Mouse (Mus musculus) kidney, postnatal 14 days (tissue): ENCODE data around the gene Slc2a1.

Source experiments
- DNase-seq: peaks from one replicate; pipeline ENCODE4 v3.0.0; 2022; ENCODE audit warnings: mixed read lengths

The Slc2a1 gene

DNA sequence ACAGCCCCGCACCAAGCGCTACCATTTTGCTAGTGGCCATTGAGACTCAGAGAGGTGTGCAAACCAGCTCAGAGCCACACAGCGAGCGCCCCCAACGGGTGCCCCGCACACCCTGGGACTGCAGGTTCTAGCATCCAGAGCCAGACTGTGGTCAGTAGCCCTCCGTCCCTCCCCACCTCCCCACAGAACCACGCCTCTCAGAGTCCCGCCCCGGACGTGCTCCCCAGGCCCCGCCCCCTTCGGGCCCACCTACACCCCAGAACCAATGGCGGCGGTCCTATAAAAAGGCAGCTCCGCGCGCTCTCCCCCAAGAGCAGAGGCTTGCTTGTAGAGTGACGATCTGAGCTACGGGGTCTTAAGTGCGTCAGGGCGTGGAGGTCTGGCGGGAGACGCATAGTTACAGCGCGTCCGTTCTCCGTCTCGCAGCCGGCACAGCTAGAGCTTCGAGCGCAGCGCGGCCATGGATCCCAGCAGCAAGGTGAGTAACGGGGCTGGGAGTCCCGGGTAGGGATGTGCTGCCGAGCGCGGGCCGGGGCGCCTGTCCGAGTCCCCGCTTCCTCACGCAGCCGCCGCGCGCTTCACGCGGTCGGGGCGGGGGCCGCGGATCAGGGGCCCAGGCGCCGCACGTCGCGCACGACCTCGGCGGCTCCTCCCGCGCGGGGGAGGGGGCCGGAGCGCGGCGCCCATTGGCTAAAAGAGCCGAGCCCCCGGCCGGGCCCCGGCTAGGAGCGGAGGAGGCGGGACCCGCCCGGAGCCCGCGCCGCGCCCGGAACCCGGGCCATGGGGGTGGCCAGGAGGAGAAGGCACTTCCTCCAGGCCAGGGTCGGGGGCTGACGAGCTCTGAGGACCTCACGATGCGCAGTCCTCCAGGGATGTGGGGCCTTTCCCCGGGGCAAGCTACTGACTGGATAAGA is at the start of gene Slc2a1:
Gene Slc2a1 (plus strand): TSS at position 217 of the 914 bp plus-strand sequence.
- DNase-seq = peak; percentile 96

DNA sequence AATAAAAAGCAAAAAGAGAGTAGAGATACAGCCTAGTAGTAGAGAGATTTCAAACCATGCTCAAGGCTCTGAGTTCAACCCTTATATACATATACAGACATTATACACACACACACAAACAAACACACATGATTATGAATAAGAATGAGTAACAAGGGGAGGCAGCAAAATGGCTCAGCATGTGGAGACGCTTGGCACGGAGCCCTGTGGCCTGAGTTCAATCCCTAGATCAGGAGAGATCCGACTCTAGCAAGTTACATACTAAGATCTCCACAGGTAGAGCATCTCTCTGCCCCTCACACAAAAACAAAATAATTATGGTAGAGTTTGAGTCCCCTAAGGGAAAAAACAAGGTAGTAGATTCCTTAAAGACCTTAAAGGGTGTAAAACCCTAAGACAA is 41.7 kb upstream of the Slc2a1 start:
- no peak for DNase-seq

DNA sequence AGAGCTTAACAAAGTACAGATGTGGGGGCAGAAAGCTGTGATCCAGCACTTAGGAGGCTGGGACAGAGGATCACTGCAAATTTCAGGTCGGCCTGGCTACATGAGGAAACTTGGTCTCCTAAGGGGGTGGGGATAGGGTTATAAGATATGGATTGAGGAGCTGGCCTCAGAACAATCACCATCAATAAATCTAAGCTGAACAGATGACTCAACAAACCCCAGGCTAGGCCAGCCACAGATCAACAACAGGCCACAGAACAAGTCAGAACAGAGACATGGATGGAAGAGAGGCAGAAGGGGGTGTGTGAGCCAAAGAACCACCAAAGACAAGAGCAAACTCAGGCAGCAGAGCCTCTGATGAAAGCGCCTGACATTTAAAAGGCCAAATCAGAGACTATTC is 41.3 kb upstream of the Slc2a1 start:
- DNase-seq = no peak

DNA sequence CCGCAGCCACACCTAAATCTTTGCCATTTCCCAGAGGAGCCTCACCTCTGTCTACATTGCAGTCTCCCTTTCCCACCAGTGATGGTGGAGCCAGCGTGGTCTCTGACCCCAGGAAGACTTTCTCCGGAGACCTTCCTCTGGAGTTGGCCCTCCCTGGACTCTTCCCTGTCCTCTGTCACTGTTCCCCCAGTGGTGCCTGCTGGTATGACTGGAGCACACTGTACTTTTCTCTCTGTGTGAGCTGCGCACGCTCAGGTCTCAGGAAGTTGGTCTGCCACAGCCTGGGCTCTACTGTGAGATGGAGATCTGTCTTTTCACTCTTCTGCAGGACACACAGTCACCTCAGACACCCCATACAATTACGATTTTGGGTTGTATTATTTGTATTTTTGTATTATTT is 39.6 kb upstream of the Slc2a1 start:
- DNase-seq = no peak

DNA sequence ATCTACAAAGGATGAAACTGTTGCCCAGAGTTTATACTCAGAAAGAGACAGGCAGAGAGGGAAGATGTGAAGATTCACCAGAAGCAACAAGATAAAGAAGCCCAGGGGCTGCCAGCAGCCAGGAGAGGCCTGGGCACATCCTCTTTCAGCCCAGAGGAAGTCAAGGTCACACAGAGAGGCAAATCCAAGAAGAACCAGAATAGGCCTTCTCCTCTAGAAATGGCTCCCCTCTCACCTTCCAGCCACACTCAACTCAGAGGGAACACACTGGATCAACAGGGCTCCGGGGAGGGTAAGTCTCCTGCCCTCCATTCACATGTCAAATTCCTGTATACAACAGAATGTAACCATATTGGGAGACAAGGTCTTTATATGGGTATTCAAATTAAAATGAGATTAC is 38.3 kb upstream of the Slc2a1 start:
- no peak for DNase-seq

DNA sequence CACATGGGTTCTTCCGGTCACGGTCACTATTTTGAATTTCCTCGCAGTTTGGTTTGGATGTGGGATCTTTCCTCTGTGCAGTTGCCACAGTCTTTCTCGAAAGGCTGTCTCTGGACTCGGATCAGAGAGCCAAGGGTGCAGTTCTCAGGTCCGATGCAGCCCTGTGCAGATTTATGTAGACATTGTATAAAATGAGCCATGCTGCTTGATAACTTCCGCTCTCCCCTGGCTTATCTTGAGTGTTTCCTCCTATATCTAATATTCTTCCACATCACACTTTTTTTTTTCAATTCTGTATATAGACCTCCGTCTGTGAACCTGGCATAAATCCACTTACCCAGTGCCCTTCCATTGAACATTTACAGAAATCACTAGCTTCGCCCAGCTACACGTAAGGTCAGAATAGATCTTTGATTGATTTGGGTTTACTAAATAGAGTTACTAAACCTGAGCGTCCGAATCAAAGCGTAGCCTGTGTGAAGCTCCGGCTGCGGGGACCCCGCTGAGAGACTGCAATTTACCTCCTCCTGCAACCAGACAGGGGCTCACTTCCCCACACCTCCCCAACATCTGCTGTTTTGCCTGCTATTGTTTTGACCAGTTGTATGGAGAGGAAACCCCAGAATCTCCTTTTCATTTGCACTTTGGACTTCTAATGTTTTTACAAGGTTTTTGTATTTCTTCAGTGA is 37.4 kb upstream of the Slc2a1 start:
- no peak for DNase-seq

DNA sequence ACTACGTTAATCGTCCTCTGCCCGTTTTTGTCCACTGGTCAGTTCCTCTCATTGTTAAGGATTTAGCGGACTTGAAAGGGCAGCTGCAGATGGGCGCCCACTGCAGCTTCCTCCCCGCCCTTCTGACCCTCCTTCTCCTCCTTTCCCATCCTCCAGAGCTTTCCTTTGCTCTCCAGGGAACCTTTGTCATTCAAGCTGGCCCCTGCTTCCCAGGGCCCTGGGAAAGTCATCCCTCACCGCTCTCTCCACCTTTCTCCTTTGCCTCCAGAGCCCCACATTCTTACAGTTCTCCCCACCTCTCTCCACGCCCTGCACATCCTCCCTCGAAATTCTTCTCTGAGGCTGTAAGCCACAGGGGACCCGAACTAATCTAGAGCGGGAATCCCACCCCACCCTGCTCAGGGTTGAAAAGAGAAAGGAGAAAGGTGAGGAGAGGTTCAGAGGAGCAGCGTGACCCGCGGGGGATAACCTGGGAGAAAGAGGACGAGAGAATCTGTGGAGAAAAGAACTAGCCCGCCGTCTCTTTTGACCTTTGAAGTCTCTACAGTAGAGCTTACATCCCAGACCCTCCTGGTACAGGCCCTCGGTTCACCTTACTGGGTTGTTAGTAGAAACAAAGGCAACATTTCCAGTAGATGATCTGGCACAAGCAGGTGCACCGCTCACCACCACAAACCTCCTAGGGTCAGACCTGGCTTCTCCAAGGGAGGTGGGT is 36.7 kb upstream of the Slc2a1 start:
- no peak for DNase-seq

DNA sequence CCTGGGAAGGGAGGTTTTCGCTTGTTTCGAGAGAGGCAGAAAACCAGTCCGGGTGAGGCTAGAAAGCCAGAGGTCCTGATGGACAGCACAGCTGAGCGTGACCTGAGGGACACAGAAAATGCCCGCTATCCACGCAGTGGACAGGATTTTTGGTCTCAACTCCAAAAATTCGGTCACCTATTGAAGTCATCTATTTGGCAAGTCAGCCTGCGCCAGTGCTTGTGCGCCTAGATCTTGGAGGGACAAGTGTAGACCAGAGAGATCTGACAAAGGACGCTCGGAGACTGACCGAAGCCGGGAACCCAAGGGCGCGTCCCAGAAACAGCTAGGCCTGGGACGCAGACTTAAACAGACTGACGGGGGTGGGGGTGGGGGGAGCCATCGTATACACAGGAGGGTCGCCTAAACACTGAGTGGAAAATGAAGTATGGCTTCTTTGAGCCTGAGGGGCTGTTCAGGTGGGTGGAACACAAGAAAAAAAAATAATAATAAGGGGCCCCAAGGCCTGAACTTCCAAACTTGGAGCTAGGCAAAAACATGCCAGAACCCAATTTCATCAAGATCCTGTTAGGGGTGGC is 36.1 kb upstream of the Slc2a1 start:
- no peak for DNase-seq

DNA sequence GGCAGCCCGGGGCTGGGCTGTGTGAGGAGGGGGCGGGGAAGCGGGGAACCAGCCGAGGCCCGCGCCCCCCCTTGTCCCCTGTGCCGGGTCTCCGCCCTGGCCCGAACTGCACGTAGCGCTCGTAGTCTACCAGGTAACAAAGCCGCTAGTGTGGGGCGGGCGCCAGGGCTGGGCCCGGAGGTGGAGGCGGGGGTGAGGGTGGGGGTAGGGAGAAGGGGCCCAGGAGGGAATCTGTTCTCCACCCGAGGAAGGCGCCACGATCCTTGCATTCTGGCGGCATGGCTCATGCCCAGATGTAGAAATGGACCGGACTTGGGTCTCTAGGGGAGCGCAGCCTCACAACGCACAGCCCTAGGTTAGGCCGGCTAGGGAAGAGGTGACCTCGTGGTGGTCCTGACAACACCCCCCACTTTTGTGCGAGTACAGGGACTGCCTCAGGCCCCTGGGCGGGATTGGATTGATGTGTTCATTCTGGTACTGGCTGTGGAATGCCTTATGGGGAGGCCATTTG is 35.5 kb upstream of the Slc2a1 start:
- no peak for DNase-seq

DNA sequence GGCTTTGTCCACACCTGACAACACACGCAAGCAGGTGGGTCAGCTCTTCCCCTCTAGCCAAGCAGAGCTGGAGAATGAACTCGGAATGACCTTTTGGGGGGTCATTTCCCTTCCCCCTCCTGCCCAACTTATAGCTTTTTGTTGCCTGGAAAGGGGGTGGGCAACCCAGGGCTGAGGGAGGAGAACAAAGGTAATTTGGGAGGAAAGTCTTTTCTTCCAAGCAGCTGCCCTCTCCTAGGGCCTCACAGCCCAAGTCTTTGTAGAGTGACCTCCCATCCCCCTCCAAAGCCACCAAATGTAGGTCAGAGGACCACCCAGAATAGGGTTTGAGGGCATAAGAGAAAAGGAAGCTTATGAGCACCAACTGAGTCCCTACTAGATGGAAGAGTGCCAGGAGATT is 34.9 kb upstream of the Slc2a1 start:
- no peak for DNase-seq

DNA sequence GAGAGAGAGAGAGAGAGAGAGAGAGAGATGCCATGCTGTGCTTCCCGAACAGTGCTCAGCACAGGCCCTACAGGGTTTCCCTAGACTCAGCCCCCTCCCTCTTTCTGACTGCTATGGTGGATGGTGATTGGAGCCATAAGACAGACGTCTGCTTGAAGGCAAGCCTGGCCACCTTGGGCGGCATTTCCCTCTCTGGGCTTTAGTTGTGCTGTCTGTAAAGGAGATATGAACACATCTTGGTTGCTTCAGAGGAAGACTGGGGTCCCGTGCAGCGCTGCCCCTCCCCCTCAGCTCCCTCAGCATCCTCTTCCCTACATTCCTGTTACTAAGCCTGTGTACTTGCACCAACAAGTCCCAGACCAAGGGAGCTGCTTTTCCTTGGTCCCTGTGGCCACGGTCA is 33.9 kb upstream of the Slc2a1 start:
- DNase-seq = no peak

DNA sequence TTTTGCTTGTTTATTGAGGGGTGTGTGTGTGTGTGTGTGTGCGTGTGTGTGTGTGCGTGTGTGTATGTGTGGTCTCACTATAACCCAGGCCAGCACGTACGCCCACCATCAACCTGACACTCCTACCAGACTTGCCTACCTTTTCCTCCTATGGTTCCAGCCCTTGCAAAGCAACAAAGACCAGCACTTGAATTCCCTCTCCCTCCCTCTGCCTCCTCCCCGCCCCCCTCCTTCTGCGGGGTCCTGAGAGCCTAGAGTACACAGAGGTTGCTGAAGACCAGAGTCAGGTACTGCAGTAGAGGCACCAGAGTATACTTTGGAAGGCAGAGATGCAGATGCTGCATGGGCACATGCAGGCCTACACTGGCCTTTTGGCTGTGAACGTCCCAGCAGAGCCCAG is 33.2 kb upstream of the Slc2a1 start:
- DNase-seq = no peak

DNA sequence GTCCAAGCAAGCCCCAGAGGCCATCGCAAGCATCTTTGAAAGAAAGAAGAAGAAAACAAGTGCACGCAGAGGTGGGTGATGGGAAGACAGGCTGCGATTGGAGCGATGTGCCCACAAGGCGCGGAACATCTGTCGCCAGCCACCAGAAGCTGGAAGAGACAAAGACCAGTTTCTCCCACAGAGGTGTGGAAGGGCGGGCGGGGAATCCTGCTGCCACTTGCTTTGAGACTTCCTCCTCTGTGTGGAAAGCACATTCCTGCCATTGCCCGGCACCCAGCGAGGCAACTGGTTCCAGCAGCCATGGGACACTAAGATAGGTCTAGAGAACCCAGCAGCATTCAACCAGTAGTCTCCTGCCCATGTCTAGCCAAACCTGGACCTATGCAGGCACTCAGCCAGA is 32.2 kb upstream of the Slc2a1 start:
- no peak for DNase-seq

DNA sequence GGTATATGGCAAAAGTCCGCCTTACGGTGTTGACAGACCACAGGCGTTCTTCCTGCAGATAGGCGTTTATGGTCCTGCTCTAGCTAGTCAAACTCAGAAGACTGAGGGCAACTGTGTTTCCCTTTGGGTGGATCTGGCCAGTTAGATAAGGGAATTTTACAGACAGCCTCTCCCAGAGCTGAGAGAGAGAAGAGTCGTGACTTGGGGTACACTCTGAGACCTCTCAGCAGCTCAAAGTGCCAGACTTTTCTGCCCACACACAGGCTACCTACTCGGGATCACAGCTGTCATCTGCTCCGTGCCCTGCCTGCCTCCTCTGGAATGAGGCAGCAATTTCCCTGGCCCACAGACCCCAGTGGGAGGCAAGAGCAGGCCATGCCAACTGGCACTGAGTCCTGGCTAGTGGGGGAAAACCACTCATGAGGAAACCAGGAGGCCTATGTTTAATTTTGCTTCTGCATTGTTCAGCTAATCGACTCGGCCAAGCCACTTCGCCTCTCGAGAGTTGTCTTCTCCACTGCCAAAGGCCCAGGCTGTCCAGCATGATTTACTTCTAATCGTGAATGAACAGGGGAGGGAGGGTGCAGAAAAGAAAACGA is 31.3 kb upstream of the Slc2a1 start:
- DNase-seq = peak; percentile 33

DNA sequence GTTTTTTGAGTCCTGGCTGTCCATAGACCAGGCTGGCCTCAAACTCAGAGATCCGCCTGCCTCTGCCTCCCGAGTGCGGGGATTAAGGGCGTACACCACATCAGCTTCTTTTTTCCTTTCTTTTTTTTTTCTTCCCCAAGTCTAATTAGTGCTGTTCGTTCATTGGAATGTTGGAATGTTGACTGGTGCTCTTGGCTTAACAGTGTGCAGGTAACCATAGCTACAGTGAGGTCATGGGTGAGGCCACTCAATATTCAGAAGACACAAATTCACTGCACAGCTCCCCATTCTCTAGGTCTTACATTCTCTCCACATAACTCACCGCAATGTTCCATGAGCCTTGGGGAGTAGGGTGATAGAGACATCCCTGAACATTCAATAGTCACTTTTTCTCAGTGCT is 28.6 kb upstream of the Slc2a1 start:
- DNase-seq = no peak

DNA sequence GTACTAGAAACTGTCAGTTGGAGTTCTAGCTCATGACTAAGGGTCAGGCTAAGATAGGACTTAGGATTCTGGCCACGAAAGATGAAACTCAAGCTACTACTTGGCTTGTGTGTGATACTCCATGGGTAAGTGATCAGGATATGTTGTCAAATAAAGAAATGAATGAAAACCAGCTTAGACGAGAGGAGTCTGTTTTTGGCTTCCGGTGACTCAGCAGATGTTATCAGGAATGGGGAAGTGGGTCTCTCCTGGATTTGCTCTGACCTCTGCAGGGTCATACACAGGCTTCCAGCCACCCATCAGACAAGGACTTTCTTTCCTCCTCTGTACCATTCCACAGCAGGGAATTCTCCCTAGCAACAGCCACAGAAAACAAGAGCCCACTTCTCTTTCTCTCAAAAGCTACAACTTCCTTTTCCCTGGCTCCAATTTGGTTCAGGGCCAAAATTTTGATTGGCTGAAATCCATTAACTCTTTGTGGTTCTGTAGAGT is 25.7 kb upstream of the Slc2a1 start:
- DNase-seq = no peak

DNA sequence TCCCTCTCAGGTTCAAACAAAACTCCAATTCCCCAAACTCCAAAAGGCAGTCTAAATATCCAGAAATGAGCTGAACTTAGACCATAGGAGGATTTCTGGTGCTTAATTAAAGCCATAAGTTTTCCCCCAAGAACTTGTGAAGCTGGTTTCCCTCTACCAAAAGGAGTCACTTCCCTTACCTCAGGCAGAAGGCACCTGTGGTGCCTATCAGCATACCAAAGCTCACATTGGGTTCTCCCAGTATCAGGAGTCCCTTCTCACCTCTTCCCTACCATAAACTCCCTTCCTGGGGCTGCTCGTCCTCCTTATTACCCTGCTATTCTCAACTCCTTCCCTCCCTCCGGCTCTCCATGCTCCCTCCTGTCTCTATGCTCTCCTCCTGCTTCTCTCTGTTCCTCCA is 20.1 kb upstream of the Slc2a1 start:
- no peak for DNase-seq

DNA sequence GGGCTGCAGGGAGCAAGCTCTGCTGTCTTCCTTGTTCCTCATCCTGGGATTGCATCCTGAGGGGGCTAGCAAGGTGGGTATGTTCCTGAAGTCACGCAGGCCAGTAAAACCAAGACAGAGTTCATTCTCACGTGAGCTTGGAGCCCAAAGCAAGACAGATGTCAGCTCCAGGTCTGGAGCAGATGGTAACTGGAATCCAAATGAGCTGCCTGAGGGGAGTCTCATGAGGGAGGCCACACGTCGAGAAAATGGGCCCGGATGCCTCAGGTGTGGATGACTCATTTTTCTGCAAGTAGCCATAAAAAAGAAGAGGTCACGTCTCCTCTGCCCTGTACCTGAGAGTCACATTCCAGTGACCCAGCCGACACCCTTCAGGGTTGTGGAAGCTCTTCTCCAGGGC is 14.6 kb upstream of the Slc2a1 start:
- no peak for DNase-seq

DNA sequence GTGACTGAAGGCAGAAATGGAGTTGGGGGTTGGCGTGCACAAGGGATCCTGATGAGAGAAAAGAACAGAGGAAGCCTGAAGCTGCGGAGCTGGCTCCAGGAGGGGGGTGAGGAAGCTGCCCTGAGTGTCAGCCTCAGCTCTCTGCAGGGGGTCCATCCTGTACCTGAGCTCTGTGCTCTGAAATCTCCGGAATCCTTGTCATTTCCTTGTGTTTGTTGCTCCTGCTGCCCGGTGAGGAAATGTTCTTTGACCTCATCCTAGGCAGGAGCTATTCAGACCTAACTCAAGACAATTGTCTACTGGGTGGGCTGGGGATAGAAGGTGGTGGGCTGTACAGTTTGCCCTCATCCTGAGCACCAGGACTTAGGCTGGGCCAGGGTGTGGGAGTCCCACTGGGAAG is 13.5 kb upstream of the Slc2a1 start:
- peak; percentile 52 for DNase-seq

DNA sequence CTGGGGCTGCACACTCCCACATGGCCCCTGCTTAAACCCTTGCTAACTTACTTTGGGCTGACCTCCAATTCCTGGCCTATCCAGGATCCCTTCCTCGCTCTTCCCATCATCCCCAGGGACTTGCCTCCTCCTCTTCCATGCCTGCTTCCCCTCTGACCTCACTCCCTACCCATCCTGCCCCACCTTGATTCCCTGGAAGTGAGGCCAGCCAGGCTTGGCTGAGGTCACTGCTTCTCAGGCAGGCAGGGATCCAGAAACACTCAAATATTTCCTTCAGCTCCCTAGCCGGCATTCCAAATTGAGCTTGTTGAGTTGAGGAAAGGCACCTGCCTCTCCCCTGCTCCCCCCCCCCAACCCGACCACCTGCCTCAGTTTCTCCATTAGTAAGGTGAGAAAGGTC is 12.1 kb upstream of the Slc2a1 start:
- DNase-seq = peak; percentile 55

DNA sequence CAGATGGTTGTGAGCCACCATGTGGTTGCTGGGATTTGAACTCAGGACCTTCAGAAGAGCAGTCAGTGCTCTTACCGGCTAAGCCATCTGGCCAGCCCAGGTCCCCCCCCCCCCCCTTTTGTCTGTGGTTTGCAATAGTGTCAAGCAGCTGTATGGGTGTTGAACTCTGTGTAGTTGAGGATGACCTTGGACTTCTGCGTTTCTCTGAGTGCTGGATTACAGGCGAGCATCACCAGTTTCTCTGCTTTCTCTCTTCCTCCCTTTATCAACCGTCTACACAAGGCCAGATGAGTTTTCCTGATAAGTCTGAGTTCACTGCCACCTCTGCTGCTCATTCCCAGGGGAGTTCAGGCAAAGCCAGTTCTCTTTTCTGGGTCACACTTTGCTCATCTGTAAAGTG is 11.1 kb upstream of the Slc2a1 start:
- no peak for DNase-seq
